ENCODE assay signal across 15 mouse cellular contexts in genomic region chr3:77887634-77888033, GRCm38 (mm10).
"Had no signal": no experiment of that assay in that cellular context is flagged by ENCODE, and none has a peak within 500 bp of the region (broad histone marks: within the 10 kb centered on the region; RNA-seq: fewer than 3 reads in every experiment).

No protein-coding gene starts in this region.

- H3K4me1 ChIP-seq: limb, embryonic 13.5 days; liver, embryonic 15.5 days; midbrain, embryonic 15.5 days; neural tube, embryonic 12.5 days; stomach, embryonic 15.5 days had no signal

- H3K4me2 ChIP-seq: limb, embryonic 13.5 days; liver, embryonic 15.5 days; midbrain, embryonic 11.5 days; midbrain, embryonic 15.5 days; neural tube, embryonic 12.5 days; stomach, embryonic 15.5 days had no signal

- ATAC-seq: lung, postnatal 0 days; midbrain, embryonic 15.5 days had no signal

- H3K9ac ChIP-seq: limb, embryonic 13.5 days; liver, embryonic 15.5 days; midbrain, embryonic 15.5 days; neural tube, embryonic 12.5 days; stomach, embryonic 15.5 days had no signal

- H3K27me3 ChIP-seq: limb, embryonic 13.5 days; liver, embryonic 15.5 days; midbrain, embryonic 15.5 days; neural tube, embryonic 12.5 days; stomach, embryonic 15.5 days had no signal

- DNase-seq: kidney, adult 8-10 months; kidney, postnatal 25 days; lung, adult 2 months; lung, postnatal 4 days; retina, postnatal 1 day; right cerebral cortex, postnatal 14 days; thymus, postnatal 4 days had no signal

- H3K4me3 ChIP-seq: left cerebral cortex, adult 2 months; limb, embryonic 13.5 days; liver, embryonic 15.5 days; midbrain, embryonic 15.5 days; neural tube, embryonic 12.5 days; stomach, embryonic 15.5 days had no signal

- H3K27ac ChIP-seq: left cerebral cortex, adult 2 months; limb, embryonic 13.5 days; liver, embryonic 15.5 days; midbrain, embryonic 15.5 days; neural tube, embryonic 12.5 days; stomach, embryonic 15.5 days had no signal

- H3K36me3 ChIP-seq: limb, embryonic 13.5 days; liver, embryonic 15.5 days; midbrain, embryonic 15.5 days; neural tube, embryonic 12.5 days; stomach, embryonic 15.5 days had no signal

- H3K9me3 ChIP-seq: limb, embryonic 13.5 days; liver, embryonic 15.5 days; midbrain, embryonic 15.5 days; neural tube, embryonic 12.5 days; stomach, embryonic 15.5 days had no signal
